Mouse (Mus musculus) inflammation-experienced regulatory T-cells, adult 6 months (primary cell): ENCODE measurements around the gene Cacnb1. TPM values are rescaled to one million over a fixed set of nuclear protein-coding genes. Genes with fewer than 3 reads are reported as not detected.

ENCODE experiments used
- ATAC-seq: one replicate; pipeline ENCODE4 v1.8.0; 2017
- polyA plus RNA-seq, 3 experiments: library from polyadenylated mRNA; unstranded; fragments of 100-300 nt; shearing (Covaris generic); gene quantifications; one replicate each; pipeline ENCODE4 v1.2.1; 2017

The Cacnb1 gene
- polyA plus RNA-seq, 3 experiments from 2014 or later: 1.5 to 2.7 (median 2.4) TPM

GRCm38 (mm10) chr11:97954469-97955141, 68.2 kb downstream of the Cacnb1 start:
- ATAC-seq: no peak

GRCm38 (mm10) chr11:97953939-97954275, 68.9 kb downstream of the Cacnb1 start:
- ATAC-seq: no peak

- no peak for ATAC-seq
These were observed 69.5 kb downstream of the Cacnb1 start for GRCm38 (mm10) chr11:97953179-97953938.

- ATAC-seq: no peak
These were observed 70.3 kb downstream of the Cacnb1 start for GRCm38 (mm10) chr11:97952367-97953006.

Other genes with a start within 250 kb of the Cacnb1 start
- gene 1700001P01Rik, start 247.1 kb downstream of the Cacnb1 start, polyA plus RNA-seq: under 1 TPM in 1 of 3 experiments, not detected in 2; 0.56 TPM
- 1,000 to 10,000 TPM in 2 of 3 experiments, 100 to 1,000 TPM in 1; 686 to 1,148 (median 1,072) TPM for gene Rpl23, start 240.6 kb downstream of the Cacnb1 start, polyA plus RNA-seq
- 10 to 100 TPM; 38.6 to 64.7 (median 40.7) TPM for gene Lasp1, start 224.0 kb downstream of the Cacnb1 start, polyA plus RNA-seq
- gene B230217C12Rik, start 182.3 kb downstream of the Cacnb1 start, polyA plus RNA-seq: 1 to 10 TPM; 2.1 to 3.0 (median 2.3) TPM
- 1 to 10 TPM in 1 of 3 experiments, under 1 TPM in 1, not detected in 1; 0.54 to 1.0 TPM for gene Fbxo47, start 138.9 kb downstream of the Cacnb1 start, polyA plus RNA-seq
- 1 to 10 TPM; 1.1 to 8.5 (median 2.2) TPM for gene Plxdc1, start 36.6 kb downstream of the Cacnb1 start, polyA plus RNA-seq
- gene Arl5c, start 26.9 kb downstream of the Cacnb1 start, polyA plus RNA-seq: 10 to 100 TPM; 43.8 to 60.5 (median 53.2) TPM
- gene Rpl19, start 3.7 kb upstream of the Cacnb1 start, polyA plus RNA-seq: 1,000 to 10,000 TPM; 2,465 to 4,071 (median 3,234) TPM
- under 1 TPM in 1 of 3 experiments, not detected in 2; 0.23 TPM for gene Stac2, start 30.4 kb upstream of the Cacnb1 start, polyA plus RNA-seq
- gene Fbxl20, start 127.4 kb upstream of the Cacnb1 start, polyA plus RNA-seq: 1 to 10 TPM; 3.5 to 7.2 (median 7.2) TPM
- 100 to 1,000 TPM in 1 of 3 experiments, 10 to 100 TPM in 2; 47.0 to 108 (median 55.5) TPM for gene Med1, start 170.3 kb upstream of the Cacnb1 start, polyA plus RNA-seq
- 10 to 100 TPM; 17.0 to 29.1 (median 28.8) TPM for gene Cdk12, start 180.0 kb upstream of the Cacnb1 start, polyA plus RNA-seq